ENCODE assay signal across 10 mouse cellular contexts in the genomic region with DNA sequence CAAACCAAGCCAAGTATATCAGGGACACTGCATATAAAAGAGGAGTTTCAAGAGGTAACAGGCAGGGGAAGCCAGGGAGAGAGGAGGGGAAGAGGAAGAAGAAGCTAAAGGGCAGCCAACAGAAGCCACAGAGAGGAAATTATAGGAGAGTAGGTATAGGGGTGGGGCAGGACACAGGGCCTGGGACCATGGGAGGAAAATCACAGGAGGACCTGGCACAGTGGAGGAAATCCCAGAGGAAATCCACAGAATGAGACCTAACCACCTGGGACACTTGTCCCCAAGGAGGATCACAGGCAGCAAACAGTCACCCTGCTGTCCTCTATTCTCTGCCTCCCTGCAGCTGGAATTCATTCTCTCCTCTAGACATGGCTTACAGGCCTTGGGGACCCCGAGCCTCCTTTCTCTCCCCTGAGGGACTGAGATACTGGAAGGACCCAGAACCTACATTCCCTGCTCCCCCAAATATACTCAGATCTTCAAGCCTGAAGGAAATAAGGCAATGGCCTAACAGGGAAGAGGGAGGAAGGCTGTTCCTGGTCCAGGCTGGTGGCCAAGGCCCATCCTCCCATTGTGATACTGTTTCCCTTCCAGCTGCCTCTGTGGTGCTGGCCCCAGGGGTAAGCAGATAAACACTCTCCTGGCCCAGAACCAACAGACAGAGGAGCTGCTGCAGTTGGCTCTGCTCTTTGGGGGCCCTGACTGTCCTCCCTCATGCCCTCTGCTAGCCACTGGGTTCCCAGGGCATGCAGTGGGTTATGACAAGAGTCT. TPM values are rescaled to one million over a fixed set of nuclear protein-coding genes. Genes with fewer than 3 reads are reported as not detected.
A peak's percentile ranks its signal among the peaks of the same experiment; 100 is the strongest.
DNase-seq lines count a peak whose midpoint lies in the region; ATAC-seq lines count a peak whose summit lies in the region.
"Had no signal": no experiment of that assay in that cellular context is flagged by ENCODE, and none has a peak within 500 bp of the region (broad histone marks: within the 10 kb centered on the region; RNA-seq: fewer than 3 reads in every experiment).

No protein-coding gene starts in this region.

- H3K9ac ChIP-seq in heart, embryonic 11.5 days (ENCODE audit: low read depth, low read length): no peak overlapping the region
- H3K9ac ChIP-seq: hindbrain, embryonic 15.5 days; stomach, embryonic 15.5 days had no signal

- no peak for ATAC-seq in heart, embryonic 11.5 days (replicated peaks; ENCODE audit: insufficient number of reproducible peaks, low FRiP score, low TSS enrichment)
- ATAC-seq in inflammation-experienced regulatory T-cells, adult 6 months: no peak
- ATAC-seq in monocyte, adult 5-6 weeks (replicated peaks; ENCODE audit: insufficient number of reproducible peaks, low FRiP score, low TSS enrichment, poor library complexity, severe bottlenecking): no peak

- DNase-seq in heart, adult 18-20 months: peak; percentile 75 to 90
- DNase-seq in adrenal gland, adult 2 months: peak; percentile 58
- DNase-seq in gastrocnemius, postnatal 25 days: peak; percentile 47
- DNase-seq in kidney, postnatal 14 days: peak; percentile 79
- no peak for DNase-seq in retina, postnatal 1 day

- no peaks in the 10 kb centered on the region for H3K36me3 ChIP-seq in heart, embryonic 11.5 days (ENCODE audit: control insufficient read depth, insufficient read depth, low read length)
- H3K36me3 ChIP-seq: hindbrain, embryonic 15.5 days; stomach, embryonic 15.5 days had no signal

- 69% methylated on average over 1 of the region's 1 CpGs for WGBS in heart, embryonic 11.5 days (ENCODE audit: insufficient replicate concordance)

- H3K4me2 ChIP-seq in heart, embryonic 11.5 days: no peak overlapping the region
- H3K4me2 ChIP-seq: hindbrain, embryonic 15.5 days; stomach, embryonic 15.5 days had no signal

- 0 out of 2 replicates have a peak, but pooled peaks cover 2% of the 10 kb centered on the region for H3K4me1 ChIP-seq in heart, embryonic 11.5 days (ENCODE audit: control insufficient read depth, insufficient read depth, low read length)
- H3K4me1 ChIP-seq: stomach, embryonic 15.5 days had no signal

- H3K4me3 ChIP-seq in heart, embryonic 11.5 days (ENCODE audit: low read depth, low read length): no peak overlapping the region
- H3K4me3 ChIP-seq: hindbrain, embryonic 15.5 days; stomach, embryonic 15.5 days had no signal

- no peak overlapping the region for H3K27ac ChIP-seq in heart, embryonic 11.5 days (ENCODE audit: low read depth, low read length)
- H3K27ac ChIP-seq: hindbrain, embryonic 15.5 days; stomach, embryonic 15.5 days had no signal

- H3K9me3 ChIP-seq in heart, embryonic 11.5 days (replicated peaks; ENCODE audit: control insufficient read depth, low read length): no peaks in the 10 kb centered on the region
- H3K9me3 ChIP-seq: hindbrain, embryonic 15.5 days; stomach, embryonic 15.5 days had no signal

- peaks cover 7% of the 10 kb centered on the region for H3K27me3 ChIP-seq in heart, embryonic 11.5 days (ENCODE audit: control insufficient read depth, insufficient read depth, low read length)
- H3K27me3 ChIP-seq: stomach, embryonic 15.5 days had no signal

RNA-seq across cellular contexts. Expression of a gene that starts 47.7 kb away (rescaled TPM):
- total RNA-seq in heart, adult 18-20 months (2021): 10 to 100 TPM; 20.6 to 22.5 TPM
- polyA plus RNA-seq in heart, embryonic 11.5 days (2014; fragmentation: Nextera tagmentation; extraction: Ambion mirVana): 0.44 and 0.87 TPM in 2 replicates
- total RNA-seq in adrenal gland, adult 2 months (2021): 1 to 10 TPM; 2.2 TPM
- polyA plus RNA-seq in adrenal gland, adult 2 months (2012; rRNA removed): 1.8 TPM in 2 replicates
- 1 to 10 TPM in 1 of 2 experiments, under 1 TPM in 1; 0.87 to 1.3 TPM for total RNA-seq in gastrocnemius, postnatal 25 days (2021)
- not detected for polyA plus RNA-seq in inflammation-experienced regulatory T-cells, adult 6 months (2017; shearing (Covaris generic))
- 0.21 TPM in 1 of 3 replicates, not detected in the others for total RNA-seq in monocyte, adult 5-6 weeks (2017)

Comparison
In these comparisons a context has a peak if more than half of its experiments do, and no peak if none do; other contexts are left out.
1. RNA of a gene that starts 47.7 kb away (total RNA-seq): 20.6 to 22.5 TPM in heart, adult 18-20 months; 2.2 TPM in adrenal gland, adult 2 months, 0.87 to 1.3 TPM in gastrocnemius, postnatal 25 days and 0.21 TPM in monocyte, adult 5-6 weeks; every median in the first group is over 4 times any median in the second.